Mouse (Mus musculus): ENCODE measurements around the gene Kcnj10.

- TF ChIP-seq POLR2A (IDR thresholded peaks at IDR 0.05; ENCODE audit: low read depth, low read length), result no peak
- no peak for TF ChIP-seq CTCF (IDR thresholded peaks at IDR 0.05; ENCODE audit: extremely low read depth, insufficient read depth, insufficient read length, insufficient replicate concordance)
These were observed 3.4 kb upstream of the Kcnj10 start for GRCm38 (mm10) chr1:172337411-172338185.

Data from spleen, adult 2 months (tissue).